Mouse (Mus musculus) common myeloid progenitor, adult 5-6 weeks (primary cell): Measurements from ENCODE around the gene Akap2. TPM values are rescaled to one million over a fixed set of nuclear protein-coding genes. Genes with fewer than 3 reads are reported as not detected.
A peak's percentile ranks its signal among the peaks of the same experiment; 100 is the strongest.

Source experiments
- ATAC-seq: replicated peaks from 2 replicates; pipeline ENCODE4 v1.8.0; 2016; ENCODE audit warnings: low read depth, mild to moderate bottlenecking, moderate TSS enrichment, inconsistent platforms; ENCODE audit not compliant: poor library complexity, severe bottlenecking
- total RNA-seq: library from RNA; stranded (forward); fragments of 200-1000, 187-1606 nt; gene quantifications from 2 replicates; pipeline ENCODE4 v1.2.3, GENCODE M21; 2017

The Akap2 gene
- total RNA-seq, 1 experiment from 2014 or later, result 2.2 TPM

GRCm38 (mm10) chr4:57821556-57822356 is 104.3 kb downstream of the Akap2 start:
- no peak for ATAC-seq

GRCm38 (mm10) chr4:57822641-57823040 is 105.2 kb downstream of the Akap2 start:
- ATAC-seq, result no peak

GRCm38 (mm10) chr4:57824626-57825240 is 107.3 kb downstream of the Akap2 start:
- ATAC-seq, result no peak

DNA sequence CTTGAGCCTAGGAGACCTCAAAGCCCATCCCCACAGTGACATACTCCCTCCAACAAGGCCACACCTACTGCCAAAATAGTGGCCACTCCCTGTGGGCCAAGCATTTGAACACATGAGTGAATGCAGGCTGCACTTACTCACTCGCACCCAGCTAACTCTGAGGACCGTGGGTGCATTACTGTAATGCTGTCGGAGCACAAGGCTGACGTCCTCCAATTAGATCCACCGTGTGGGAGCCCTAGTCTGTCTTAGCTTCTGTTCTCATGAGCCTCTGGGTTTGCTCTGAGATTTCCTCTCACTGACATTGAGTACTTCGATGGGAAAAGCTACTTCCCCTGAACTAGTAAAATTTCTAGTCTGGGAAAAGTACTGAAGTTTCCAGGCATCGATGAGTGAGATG is 108.8 kb downstream of the Akap2 start:
- no peak for ATAC-seq

DNA sequence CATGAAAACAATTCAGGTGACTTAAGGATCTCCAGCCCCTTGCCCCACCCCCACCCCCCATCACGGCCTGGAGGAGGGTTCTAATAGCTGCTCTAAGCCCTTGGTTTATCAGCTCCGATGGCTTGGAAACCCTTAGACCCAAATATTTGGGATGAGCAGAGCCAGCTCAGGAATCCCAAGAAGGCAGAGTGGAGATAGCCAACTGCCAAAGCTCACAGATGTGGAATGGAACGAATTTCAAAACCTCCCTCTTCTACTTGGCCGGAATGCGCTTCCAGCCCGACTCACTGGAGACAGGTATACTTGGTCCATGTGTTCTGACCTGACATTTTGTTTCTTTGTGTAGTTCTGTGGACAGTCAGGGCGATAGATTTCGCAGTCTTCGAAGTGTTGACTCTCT is 111.7 kb downstream of the Akap2 start:
- ATAC-seq, result no peak

- no peak for ATAC-seq
These were observed 112.3 kb downstream of the Akap2 start for GRCm38 (mm10) chr4:57829740-57830139.

DNA sequence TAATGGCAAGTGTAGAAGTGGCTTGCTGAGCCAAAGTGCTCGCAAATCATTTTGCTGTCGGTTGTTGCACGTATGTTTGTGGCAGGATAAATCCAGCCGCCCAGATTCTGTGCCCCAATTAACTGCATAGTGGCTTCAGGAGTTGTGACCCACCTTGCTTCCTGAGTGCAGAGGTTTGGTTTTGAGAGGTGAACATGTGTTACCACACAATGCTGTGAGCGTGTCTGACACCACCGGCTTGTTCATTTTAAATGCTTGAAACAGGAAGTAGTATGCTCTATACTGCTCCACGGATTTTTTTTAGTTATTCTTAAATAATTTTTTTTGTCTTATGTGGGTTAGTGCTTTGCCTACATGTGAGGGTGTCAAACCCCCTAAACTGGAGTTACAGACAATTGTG is 114.9 kb downstream of the Akap2 start:
- no peak for ATAC-seq

GRCm38 (mm10) chr4:57833060-57833459 is 115.6 kb downstream of the Akap2 start:
- peak; percentile 50; the same call in 1 of the 2 replicates for ATAC-seq

GRCm38 (mm10) chr4:57834141-57834540 is 116.7 kb downstream of the Akap2 start:
- no peak for ATAC-seq

GRCm38 (mm10) chr4:57837089-57837488 is 119.6 kb downstream of the Akap2 start:
- ATAC-seq, result no peak

DNA sequence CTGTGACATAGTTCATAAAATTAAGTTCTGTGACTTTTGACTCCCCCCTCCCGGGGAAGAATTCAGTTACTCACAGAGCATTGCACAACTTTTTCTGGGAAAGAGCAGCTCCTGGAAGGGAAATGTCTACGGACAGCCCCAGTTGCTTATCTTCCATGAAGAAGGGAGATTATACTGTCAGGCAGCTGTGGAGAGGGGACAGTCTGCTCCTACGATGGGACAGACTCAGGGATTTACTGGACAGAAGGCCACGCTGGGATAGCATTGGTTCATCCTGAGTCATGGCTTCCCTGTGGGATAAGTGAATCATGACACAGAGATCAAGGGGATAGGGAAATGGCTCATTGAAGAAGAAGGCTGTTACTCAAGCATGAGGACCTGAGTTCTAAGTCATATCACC is 121.9 kb downstream of the Akap2 start:
- no peak for ATAC-seq

- no peak for ATAC-seq
These were observed 124.5 kb downstream of the Akap2 start for GRCm38 (mm10) chr4:57841911-57842310.

DNA sequence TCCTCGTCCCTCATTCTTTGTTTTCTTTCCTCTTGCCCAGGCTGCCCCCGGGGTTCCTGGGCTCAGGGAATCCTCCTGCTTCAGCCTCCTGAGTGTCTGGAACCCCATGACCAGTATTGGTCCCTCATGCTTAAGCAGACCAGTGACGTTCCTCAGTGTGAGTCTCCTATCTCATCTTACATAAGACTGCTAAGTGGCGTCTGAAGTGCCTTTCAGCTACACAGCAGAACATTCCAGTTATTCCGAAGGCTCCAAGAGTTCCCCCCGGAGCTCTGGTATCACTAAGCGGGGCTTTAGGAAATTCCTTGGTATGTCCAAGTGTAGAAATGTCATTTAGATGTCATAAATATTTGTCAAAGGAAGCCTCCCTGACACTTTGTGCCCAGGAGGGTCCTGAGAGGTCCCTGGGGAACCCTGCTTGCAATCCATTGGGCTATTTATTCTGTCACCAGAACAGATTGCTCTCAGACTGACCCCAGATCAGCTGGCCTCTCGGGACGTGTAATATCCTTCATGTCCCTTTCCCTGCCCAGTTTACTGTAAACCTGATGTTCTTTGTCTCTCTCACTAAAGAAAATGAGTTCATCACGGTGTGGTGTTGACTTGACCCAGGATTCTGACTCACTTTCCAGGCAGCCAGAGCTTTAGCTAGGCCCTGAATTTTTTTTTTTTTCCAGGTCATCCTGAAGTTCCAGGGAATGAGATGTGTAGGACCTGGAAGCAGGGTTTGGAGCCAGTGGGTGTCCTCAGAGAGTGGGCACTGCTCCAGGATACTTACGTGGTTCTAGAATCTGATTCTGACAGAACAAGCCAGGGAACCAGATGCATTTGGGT is 125.2 kb downstream of the Akap2 start:
- no peak for ATAC-seq

DNA sequence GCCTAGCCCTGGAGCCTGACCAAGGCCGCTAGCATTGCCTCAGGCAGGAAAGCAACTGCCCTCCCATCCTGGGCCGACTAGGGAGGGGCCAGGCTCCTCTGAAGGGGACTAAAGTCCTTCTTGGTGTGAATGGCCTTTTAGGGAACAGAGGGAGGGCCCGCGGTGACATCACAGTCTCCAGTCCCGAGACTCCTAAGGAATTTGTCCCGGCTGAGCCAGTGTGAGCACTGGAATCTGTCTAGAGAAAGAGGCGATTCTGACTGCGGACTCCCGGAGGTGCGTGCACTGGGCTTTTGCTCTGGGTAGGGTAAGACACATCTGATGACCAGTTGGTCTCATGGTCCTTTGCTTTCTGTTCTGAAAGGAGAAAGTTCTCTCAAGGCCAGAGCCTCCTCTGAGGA is 127.6 kb downstream of the Akap2 start:
- no peak for ATAC-seq

- no peak for ATAC-seq
These were observed 128.2 kb downstream of the Akap2 start for GRCm38 (mm10) chr4:57845541-57846210.

DNA sequence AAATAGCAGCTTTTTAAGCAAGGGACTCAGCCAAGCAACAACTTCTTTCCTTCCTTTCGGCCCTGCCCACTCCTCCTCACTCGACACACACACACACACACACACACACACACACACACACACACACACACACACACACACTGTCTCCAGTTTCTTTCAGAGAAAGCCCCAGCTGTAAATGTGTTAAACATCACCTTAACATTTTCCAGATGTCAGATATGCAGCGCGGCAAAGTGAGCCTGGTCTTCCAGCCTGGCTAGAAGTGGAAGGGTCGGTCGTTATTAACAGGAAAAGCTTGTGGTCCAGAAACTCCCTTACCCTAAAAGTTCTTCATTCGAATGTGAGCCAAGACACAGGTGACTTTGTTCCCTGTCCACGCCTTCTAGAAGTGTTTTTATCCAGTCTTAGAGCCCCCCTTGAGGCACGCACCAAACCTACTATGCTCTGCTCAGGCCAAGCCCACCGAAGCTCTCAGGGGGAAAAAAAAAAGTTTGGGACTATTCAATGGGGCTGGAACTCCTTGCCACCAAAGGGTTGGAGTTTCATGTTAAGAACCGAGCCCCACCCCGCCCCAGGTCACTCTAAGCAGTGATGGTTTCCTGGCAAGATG is 129.0 kb downstream of the Akap2 start:
- no peak for ATAC-seq

DNA sequence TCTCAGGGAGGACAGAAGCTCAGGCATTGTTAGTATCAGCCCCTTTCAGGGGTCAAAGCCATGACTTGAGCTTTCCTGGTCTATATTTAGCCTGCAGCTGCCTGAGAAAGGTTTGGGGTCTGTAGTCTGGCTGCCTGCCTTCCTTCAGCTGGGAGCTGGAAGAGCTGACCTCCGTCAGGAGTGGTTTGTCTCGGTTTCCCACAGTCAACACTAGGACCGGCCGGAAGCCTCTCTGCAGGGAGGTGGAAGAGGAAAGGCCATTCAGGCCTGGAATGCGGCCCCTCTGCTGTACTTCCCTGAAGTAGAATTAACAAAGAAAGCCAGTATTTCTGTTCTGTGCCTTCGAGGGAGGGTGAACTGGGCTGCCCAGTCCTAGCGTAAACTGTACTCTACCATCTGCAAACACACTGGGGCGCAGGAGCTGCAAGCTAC is 129.6 kb downstream of the Akap2 start:
- ATAC-seq, result no peak

GRCm38 (mm10) chr4:57847676-57848075 is 130.2 kb downstream of the Akap2 start:
- no peak for ATAC-seq

DNA sequence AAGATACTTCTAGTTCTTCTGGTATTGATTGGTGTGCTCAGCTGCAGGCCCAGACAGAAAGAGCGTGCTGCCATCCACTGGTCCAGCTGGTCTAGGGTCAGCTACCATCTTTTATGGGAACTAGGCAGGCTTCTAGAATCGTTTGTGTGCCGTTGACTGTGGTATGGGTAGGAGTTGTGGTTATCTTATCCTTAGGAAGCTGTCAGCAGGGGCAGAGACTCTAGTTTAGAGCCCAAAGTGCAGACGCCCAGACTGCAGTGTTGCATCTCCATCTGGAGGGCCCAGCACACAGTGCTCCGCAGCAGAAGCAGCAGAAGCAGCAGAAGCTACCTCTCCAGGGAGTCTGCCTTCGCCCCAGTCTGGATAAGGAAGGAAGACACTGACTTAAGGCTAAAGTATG is 132.0 kb downstream of the Akap2 start:
- ATAC-seq, result peak; percentile 77

- no peak for ATAC-seq
These were observed 134.3 kb downstream of the Akap2 start for GRCm38 (mm10) chr4:57851731-57852130.
